Mouse (Mus musculus): ENCODE results near the gene Lctl. TPM values are rescaled to one million over a fixed set of nuclear protein-coding genes. Genes with fewer than 3 reads are reported as not detected.

Gene Lctl
- total and polyA plus RNA-seq, 3 experiments: 0.54 TPM; not detected in 2

- peak; percentile 68 for TF ChIP-seq MXI1 (IDR thresholded peaks at IDR 0.05; ENCODE audit: low read depth, low read length)
- peak; percentile 95 for TF ChIP-seq RAD21 (IDR thresholded peaks at IDR 0.05; ENCODE audit: low read depth, low read length)
- TF ChIP-seq MYC (IDR thresholded peaks at IDR 0.05; ENCODE audit: low read depth, low read length): peak; percentile 92
- TF ChIP-seq TBP (IDR thresholded peaks at IDR 0.05; ENCODE audit: low read depth, low read length): peak; percentile 59; the same call in 1 of the 2 replicates
- TF ChIP-seq HCFC1 (IDR thresholded peaks at IDR 0.05; ENCODE audit: low read depth, low read length): no peak
- TF ChIP-seq MAX (IDR thresholded peaks at IDR 0.05; ENCODE audit: low read length): peak; percentile 77
- TF ChIP-seq ETS1 (IDR thresholded peaks at IDR 0.05; ENCODE audit: low read depth, low read length): no peak
- TF ChIP-seq MAFK (IDR thresholded peaks at IDR 0.05; ENCODE audit: borderline replicate concordance, low read depth, low read length): no peak
- TF ChIP-seq TCF12 (IDR thresholded peaks at IDR 0.05; ENCODE audit: low read depth, low read length): 0 out of 2 replicates have a peak, but pooled peaks have one; percentile 10
- no peak for TF ChIP-seq E2F4 (IDR thresholded peaks at IDR 0.05; ENCODE audit: borderline replicate concordance, low read depth, low read length)
- no peak for TF ChIP-seq NRF1 (IDR thresholded peaks at IDR 0.05; ENCODE audit: insufficient read depth, low read depth, low read length, poor library complexity, severe bottlenecking)
- TF ChIP-seq GATA1 (IDR thresholded peaks at IDR 0.05; ENCODE audit: low read depth, low read length): no peak
- no peak for TF ChIP-seq MYB (IDR thresholded peaks at IDR 0.05; ENCODE audit: low read depth, low read length)
- TF ChIP-seq ZC3H11A (IDR thresholded peaks at IDR 0.05; ENCODE audit: low read depth, low read length): peak; percentile 79
- no peak for TF ChIP-seq RCOR1 (IDR thresholded peaks at IDR 0.05; ENCODE audit: low read depth, low read length)
- TF ChIP-seq MAZ (IDR thresholded peaks at IDR 0.05; ENCODE audit: low read depth, low read length): no peak; the same call in 1 of the 2 replicates
- TF ChIP-seq CTCF (IDR thresholded peaks at IDR 0.05 in 2 of 3, conservative IDR thresholded peaks at IDR 0.05 in 1 of 3; ENCODE audit: control insufficient read depth in 1 of 3, insufficient read depth in 1 of 3, low read depth in 2 of 3, low read length in 3 of 3, poor library complexity in 1 of 3, severe bottlenecking in 1 of 3): peak; percentile 96 to 98 (median 98)
- TF ChIP-seq UBTF (IDR thresholded peaks at IDR 0.05; ENCODE audit: borderline replicate concordance, insufficient read depth, low read depth, low read length): no peak
- peak; percentile 94 for TF ChIP-seq ZNF384 (IDR thresholded peaks at IDR 0.05; ENCODE audit: low read depth, low read length)
- peak; percentile 79 for TF ChIP-seq SMC3 (IDR thresholded peaks at IDR 0.05; ENCODE audit: low read depth, low read length)
- no peak for TF ChIP-seq EP300 (IDR thresholded peaks at IDR 0.05; ENCODE audit: low read depth in 1 of 2, low read length in 2 of 2)
Measured at GRCm38 (mm10) chr9:64119898-64120297, 3.0 kb downstream of the Lctl start (continued).

GRCm38 (mm10) chr9:64120584-64121277, 3.8 kb downstream of the Lctl start:
- no peaks in the 10 kb centered on the region for H3K36me3 ChIP-seq (ENCODE audit: control insufficient read depth in 1 of 2, insufficient read depth in 2 of 2, low read length in 2 of 2)
- H3K9me3 ChIP-seq (replicated peaks; ENCODE audit: insufficient read depth, low read length): no peaks in the 10 kb centered on the region
- TF ChIP-seq USF1 (IDR thresholded peaks at IDR 0.05; ENCODE audit: low read depth, low read length) (no peak), POLR2A (IDR thresholded peaks at IDR 0.05; ENCODE audit: control insufficient read depth in 1 of 2, insufficient read depth in 1 of 2, low read depth in 1 of 2, low read length in 2 of 2, poor library complexity in 1 of 2) (no peak), SIN3A (IDR thresholded peaks at IDR 0.05; ENCODE audit: low read length) (peak; percentile 29; the same call in 1 of the 2 replicates), GATA1 (IDR thresholded peaks at IDR 0.05; ENCODE audit: low read depth, low read length) (no peak), TBP (IDR thresholded peaks at IDR 0.05; ENCODE audit: low read depth, low read length) (peak; percentile 94), POLR2AphosphoS2 (IDR thresholded peaks at IDR 0.05; ENCODE audit: low read length) (no peak), NELFE (IDR thresholded peaks at IDR 0.05; ENCODE audit: low read depth, low read length) (no peak), POLR2AphosphoS5 (IDR thresholded peaks at IDR 0.05; ENCODE audit: borderline replicate concordance, low read depth, low read length) (no peak), E2F4 (IDR thresholded peaks at IDR 0.05; ENCODE audit: borderline replicate concordance, low read depth, low read length) (no peak), ZC3H11A (IDR thresholded peaks at IDR 0.05; ENCODE audit: low read depth, low read length) (no peak), EP300 (IDR thresholded peaks at IDR 0.05; ENCODE audit: low read depth in 1 of 2, low read length in 2 of 2) (no peak), MAZ (IDR thresholded peaks at IDR 0.05; ENCODE audit: low read depth, low read length) (no peak), MEF2A (IDR thresholded peaks at IDR 0.05; ENCODE audit: extremely low read depth, insufficient replicate concordance, low read depth, low read length, poor library complexity, severe bottlenecking) (no peak), MAX (IDR thresholded peaks at IDR 0.05; ENCODE audit: low read length) (no peak)
- H3K27me3 ChIP-seq (ENCODE audit: control insufficient read depth in 1 of 2, insufficient read depth in 2 of 2, low read length in 2 of 2): no peaks in the 10 kb centered on the region
- H3K9ac ChIP-seq (ENCODE audit: control insufficient read depth, low read depth, low read length, poor library complexity, severe bottlenecking): peak overlapping the region; percentile 43
- no peak overlapping the region for H3K27ac ChIP-seq (ENCODE audit: control insufficient read depth, low read depth, low read length)
- no peaks in the 10 kb centered on the region for H3K79me2 ChIP-seq (ENCODE audit: control insufficient read depth, insufficient read depth, low read length, poor library complexity)
- DNase-seq (ENCODE audit: low read depth, low spot score): peak; percentile 91
- H3K4me1 ChIP-seq (ENCODE audit: control insufficient read depth in 1 of 2, insufficient read depth in 2 of 2, low read length in 2 of 2): peaks cover 0 to 3% of the 10 kb centered on the region in 2 experiments; a peak in 1 of 4 replicates
- peak overlapping the region; percentile 54 to 58 for H3K4me3 ChIP-seq (ENCODE audit: control insufficient read depth in 1 of 2, insufficient read depth in 1 of 2, low read depth in 2 of 2, low read length in 2 of 2)
